Mouse (Mus musculus) gastrocnemius, postnatal 4 days (tissue): ENCODE results near the gene Ovol3. TPM values are rescaled to one million over a fixed set of nuclear protein-coding genes. Genes with fewer than 3 reads are reported as not detected.
"Not testable (repeated sequence)": the region's sequence is repeated elsewhere in the genome, so short reads cannot be mapped to it uniquely, and the experiment has no call there.

Experiments
- DNase-seq, 2 experiments: peaks; one replicate each; pipeline ENCODE4 v3.0.0; 2021 to 2022; ENCODE audit warnings: low spot score in 2 of 2, mixed read lengths in 2 of 2
- long read RNA-seq, 2 experiments: library from polyadenylated mRNA; stranded (forward); transcript quantifications; one replicate each; pipeline ENCODE4 v2.0.0; 2021
- total RNA-seq, 2 experiments: library from RNA; stranded (reverse); gene quantifications; 2 replicates each; pipeline ENCODE4 v1.2.3; 2021

The Ovol3 gene
- under 1 TPM; 0.78 TPM for total RNA-seq
- long read RNA-seq, experiment 1, partial matches to known transcripts, result 1 of 1 reads
- long read RNA-seq, experiment 1, other reads (novel, unspliced or antisense), result 0 of 1 reads
- long read RNA-seq, experiment 2, result 0 reads

- DNase-seq, result no peak
These were observed at the start of gene Ovol3 for GRCm38 (mm10) chr7:30235625-30236024. Ovol3 (minus strand) TSS chr7:30235725.

- no peak for DNase-seq
These were observed 47.2 kb upstream of the Ovol3 start for GRCm38 (mm10) chr7:30282740-30283139.

GRCm38 (mm10) chr7:30281522-30281921, 46.0 kb upstream of the Ovol3 start:
- no peak for DNase-seq

- DNase-seq, result peak; percentile 72 to 87
These were observed 45.2 kb upstream of the Ovol3 start for GRCm38 (mm10) chr7:30280670-30281138.

- DNase-seq, result peak; percentile 85 to 92
These were observed 44.6 kb upstream of the Ovol3 start, which contains the start of the genes Thap8 and Wdr62 for GRCm38 (mm10) chr7:30279951-30280669. Thap8 (plus strand) TSS chr7:30280094. Wdr62 (minus strand) TSS chr7:30280419.

- no peak for DNase-seq
These were observed 44.0 kb upstream of the Ovol3 start for GRCm38 (mm10) chr7:30279536-30279935.

GRCm38 (mm10) chr7:30278911-30279310, 43.4 kb upstream of the Ovol3 start:
- no peak for DNase-seq

GRCm38 (mm10) chr7:30274383-30274782, 38.9 kb upstream of the Ovol3 start:
- no peak for DNase-seq

- no peak for DNase-seq
These were observed 34.1 kb upstream of the Ovol3 start for GRCm38 (mm10) chr7:30269641-30270040.

GRCm38 (mm10) chr7:30266780-30267179, 31.3 kb upstream of the Ovol3 start:
- no peak for DNase-seq

- DNase-seq, result no peak
These were observed 30.4 kb upstream of the Ovol3 start for GRCm38 (mm10) chr7:30265935-30266334.

- DNase-seq, result no peak
These were observed 30.0 kb upstream of the Ovol3 start for GRCm38 (mm10) chr7:30265531-30265930.

GRCm38 (mm10) chr7:30265041-30265440, 29.5 kb upstream of the Ovol3 start:
- DNase-seq, result no peak

GRCm38 (mm10) chr7:30251956-30252954, 16.7 kb upstream of the Ovol3 start:
- DNase-seq, result no peak

GRCm38 (mm10) chr7:30237374-30237773, 1.8 kb upstream of the Ovol3 start:
- not testable (repeated sequence) for DNase-seq

GRCm38 (mm10) chr7:30235091-30235490, 434 bp downstream of the Ovol3 start:
- no peak for DNase-seq

- DNase-seq, result no peak
These were observed 1.2 kb downstream of the Ovol3 start for GRCm38 (mm10) chr7:30234276-30234858.

- peak; percentile 31 to 33 for DNase-seq
These were observed 2.1 kb downstream of the Ovol3 start for GRCm38 (mm10) chr7:30233387-30233786.

GRCm38 (mm10) chr7:30232631-30233148, 2.8 kb downstream of the Ovol3 start:
- peak in 1 of 2 experiments; percentile 70 for DNase-seq

GRCm38 (mm10) chr7:30231669-30232454, 3.7 kb downstream of the Ovol3 start, which contains the start of the genes Polr2i and Tbcb:
Polr2i (plus strand) TSS chr7:30231948.
Tbcb (minus strand) TSS chr7:30232272.
- peak; percentile 96 to 98 for DNase-seq
